Mouse (Mus musculus): ENCODE measurements at regions not wholly inside any gene's neighbourhood (a gene's known extent, or its start where the extent isn't known, plus 50 kb on each side); places are given as distances from the start of the nearest gene placed in this dataset.
"Not testable (repeated sequence)": the region's sequence is repeated elsewhere in the genome, so short reads cannot be mapped to it uniquely, and the experiment has no call there.

DNA sequence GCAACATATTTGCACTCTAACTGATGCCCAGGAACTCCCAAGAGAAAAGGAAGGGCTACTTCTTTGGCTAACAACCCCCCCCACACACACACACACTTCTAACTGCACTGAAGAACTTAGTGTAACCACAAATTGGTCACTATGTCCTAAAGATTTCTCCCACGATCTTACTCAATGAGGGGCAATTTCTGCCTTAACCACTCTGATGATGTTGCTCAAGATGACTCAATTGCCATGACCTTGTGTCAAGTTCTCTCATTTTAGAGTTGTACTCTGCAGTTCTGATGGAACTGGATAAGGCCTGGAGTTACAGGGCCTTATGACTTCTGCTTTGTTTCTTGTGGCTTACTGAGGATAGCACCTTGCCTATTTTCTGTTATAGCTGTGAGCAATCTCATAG, 81.7 kb downstream of the Sem1 start:
- DNase-seq (ENCODE audit: low spot score in 2 of 2): no peak

DNA sequence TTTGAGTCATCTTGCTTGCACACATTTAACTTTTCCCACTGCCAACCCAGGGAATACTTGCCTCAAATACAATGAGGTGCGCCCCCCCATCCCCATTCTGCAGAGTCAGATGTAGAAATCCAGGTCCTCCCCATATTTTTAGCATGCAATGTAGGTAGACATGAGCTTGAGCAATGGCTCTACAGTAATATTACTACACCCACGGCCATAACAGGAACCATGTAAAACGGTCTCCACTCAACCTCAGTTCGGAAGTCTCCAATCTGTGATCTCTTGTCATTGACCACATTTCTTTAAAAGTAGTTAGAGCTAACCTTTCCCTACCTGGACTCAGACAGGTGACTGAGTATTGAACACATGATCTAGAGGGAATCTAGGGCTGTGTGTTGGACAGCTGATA, 82.1 kb downstream of the Sem1 start:
- DNase-seq (ENCODE audit: low spot score in 2 of 2): no peak

DNA sequence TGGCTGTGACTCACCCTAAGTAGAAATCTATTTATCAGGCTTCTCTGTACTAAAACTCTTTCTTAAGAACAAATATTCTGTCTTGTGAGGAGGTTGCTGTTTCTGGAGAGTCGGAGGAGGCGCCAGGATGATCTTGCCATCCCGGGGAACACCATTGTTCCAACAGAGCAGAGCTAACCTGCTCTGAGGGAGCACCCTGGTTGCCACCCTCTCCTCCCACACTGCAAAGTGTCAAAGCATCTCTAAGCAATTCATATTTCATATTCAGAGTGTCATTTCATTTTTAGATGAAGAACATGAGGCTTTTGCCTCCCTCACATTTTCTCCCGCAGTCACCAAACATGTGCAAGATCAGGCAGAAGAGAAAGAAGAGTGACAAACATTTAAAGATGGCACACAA, 90.3 kb downstream of the Sem1 start:
- DNase-seq (ENCODE audit: low spot score in 2 of 2): no peak

DNA sequence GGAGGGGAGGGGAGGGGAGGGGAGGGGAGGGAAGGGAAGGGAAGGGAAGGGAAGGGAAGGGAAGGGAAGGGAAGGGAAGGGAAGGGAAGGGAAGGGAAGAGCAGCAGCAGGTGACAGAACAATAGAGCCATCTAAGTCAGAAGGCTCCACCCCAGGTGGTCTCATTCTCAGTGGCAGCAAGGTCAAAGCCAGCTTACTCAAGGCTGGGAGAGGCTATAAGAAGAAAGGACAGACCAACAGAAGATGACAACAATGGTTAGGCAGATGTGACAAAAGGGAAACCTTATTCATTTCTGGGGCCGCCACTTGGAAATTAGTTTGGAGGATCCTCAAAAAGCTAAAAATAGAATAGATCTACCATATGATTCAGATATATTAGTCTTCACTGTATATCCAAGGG, 96.9 kb downstream of the Sem1 start:
- DNase-seq (ENCODE audit: low spot score in 2 of 2): not testable (repeated sequence)

DNA sequence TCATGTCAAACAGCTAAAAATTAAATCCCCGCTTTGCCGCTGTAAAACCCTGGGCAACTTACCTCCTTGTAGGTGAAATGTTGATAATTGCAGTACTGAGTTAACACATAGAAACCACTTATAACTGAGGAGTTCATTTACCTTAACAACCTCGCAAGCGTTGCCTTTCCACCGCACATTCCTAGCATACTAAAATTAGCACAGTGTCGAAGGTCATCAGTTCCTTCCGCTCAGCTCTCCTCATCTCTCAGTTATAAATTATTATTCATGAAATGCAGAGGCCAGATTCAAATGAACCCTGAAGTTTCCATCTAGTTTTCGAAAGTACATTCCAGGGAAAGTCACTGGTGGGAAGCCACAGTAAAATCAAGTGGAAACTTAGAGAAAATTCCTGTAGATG, 108.1 kb downstream of the Sem1 start:
- DNase-seq (ENCODE audit: low spot score in 2 of 2): no peak

DNA sequence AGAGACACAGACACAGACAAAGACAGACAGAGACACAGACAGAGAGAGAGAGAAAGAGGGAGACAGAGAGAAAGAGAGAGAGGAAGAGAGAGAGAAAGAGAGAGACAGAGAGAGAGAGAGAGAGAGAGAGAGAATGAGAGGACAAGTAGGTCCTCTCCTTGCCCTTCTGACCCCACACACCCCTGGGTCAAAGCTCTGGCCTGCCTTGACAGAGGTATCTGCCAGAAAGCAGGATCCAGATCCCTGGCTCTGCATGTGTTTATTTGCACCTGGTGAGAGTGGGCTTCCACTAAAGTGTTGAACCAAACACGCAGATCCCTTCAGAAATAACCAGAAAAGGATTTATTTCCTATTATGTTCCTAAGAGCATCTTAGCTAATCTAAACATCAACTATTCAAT, 110.9 kb downstream of the Sem1 start:
- DNase-seq (ENCODE audit: low spot score in 2 of 2): no peak

DNA sequence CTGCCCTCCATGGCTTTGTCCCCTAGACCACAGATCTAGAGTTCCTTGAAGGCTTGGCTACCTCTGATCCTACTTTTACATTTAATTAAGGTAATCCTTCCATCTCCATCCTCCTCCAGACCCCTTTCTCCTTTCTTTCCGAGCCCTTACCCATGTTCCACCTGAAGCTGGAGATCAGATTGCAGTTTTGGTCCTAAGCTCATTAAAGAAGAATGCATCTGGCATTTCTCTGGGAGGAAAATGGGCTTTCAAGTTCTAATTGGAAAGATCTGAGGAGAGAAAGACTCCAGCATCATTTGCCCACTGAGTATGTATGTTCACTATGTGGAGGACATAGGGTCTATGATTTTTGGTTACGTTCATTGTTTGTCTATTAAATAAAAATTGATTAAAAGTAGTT, 112.2 kb downstream of the Sem1 start:
- no peak for DNase-seq (ENCODE audit: low spot score in 2 of 2)

DNA sequence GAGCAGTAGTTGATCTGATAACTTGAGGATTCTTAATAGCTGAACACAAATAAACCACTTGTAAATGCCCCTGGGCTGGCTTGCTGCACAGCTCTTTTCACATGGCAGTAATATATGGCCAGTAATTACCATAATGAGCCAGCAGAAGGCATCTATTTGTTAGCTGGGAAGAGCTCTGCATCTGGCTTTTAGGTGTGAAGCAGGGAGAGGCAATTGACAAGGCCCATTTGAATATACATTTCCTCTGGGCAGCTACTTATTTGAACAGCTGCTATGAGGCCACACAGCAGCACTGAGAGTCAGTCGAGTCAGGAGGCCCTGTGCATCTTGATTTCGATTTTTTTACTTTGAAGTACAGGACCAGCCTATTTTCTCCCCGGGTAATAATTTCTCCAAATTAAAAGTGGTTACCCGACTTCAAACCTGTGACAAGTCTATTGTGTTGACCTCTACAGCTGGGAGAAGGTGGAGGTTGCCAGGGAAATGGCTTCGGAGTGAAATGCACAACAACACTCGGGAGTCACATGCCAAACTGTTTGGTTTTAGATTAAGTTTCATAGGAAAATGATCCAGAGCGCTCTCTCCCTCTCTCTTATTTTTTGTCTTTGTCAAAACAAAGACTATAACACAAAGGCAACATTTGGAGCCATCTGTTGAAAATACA, 114.5 kb downstream of the Sem1 start:
- DNase-seq (ENCODE audit: low spot score in 2 of 2): no peak

DNA sequence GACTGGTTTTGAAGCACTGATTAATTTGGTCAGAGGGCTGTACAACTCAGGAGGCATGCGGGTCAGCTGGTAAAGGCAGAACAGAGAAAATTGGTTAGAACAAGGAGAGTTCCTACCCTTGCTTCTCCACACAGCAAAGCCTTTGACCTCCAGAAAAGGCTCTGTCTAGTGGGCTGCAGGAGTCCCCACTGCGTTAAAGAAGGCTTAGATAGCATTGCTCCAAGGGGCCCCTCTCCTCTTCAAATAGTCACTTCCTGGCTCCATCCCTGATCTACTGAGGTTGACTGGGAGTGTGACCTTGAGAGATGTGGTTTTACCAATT, 118.6 kb downstream of the Sem1 start:
- no peak for DNase-seq (ENCODE audit: low spot score in 2 of 2)

DNA sequence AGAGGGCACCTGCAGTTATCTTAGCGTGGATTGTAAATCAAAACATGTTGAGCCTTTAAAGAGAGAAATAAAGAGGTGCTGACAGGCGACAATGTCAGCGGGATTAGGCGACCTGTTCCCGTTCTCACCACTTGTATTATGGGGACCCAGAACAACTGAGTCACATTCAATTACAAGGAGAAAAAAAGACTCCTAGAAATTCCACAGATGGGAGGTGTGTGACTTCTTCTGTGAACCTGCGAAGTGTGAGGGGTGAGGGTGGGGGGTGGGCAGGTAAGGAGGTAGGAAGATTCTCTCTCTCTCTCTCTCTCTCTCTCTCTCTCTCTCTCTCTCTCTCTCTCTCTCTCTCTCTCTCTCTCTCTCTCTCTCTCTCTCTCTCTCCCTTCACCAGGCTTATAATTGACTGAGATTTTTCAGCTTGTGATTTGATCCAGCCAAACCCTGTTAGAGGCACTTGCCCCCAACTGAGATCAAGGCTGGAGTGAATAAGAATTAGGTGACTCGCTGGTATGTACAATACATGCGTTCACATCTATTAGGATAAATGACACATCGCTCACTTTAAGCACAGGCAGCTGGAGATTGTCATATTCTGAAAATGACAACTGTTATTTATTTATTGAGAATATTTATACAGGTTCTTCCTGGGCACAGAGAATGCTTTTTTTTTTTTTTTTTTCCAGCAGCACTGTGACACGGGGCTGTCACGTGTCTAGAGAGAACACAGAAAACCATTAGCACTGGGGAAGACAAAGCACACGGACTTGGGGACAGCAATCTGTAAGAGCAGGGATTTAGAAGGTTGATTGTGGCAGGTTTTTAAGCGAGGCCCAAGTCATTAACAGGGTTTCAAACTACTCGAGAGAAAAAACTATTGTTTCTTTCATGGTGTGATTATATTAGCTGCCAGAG, 119.2 kb downstream of the Sem1 start:
- DNase-seq (ENCODE audit: low spot score in 2 of 2): no peak

DNA sequence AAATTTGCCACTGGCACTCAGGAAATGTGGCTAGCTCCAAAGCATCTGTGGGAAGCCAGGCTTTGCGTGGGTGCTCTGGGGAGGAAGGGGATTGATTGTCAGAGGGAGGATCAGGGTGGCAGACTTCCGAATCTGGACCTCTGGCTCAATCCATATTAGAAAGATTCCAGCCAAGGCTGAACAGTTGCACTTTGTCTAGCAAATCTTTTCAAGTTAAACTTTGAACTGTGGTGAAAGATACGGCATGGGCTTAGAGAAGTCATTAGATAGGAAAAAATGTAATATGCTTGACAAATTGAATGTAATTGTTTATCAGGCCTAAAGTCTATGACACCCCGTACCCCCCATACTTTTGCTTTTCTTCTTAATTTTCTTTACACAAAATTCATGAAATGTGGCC, 120.7 kb downstream of the Sem1 start:
- DNase-seq (ENCODE audit: low spot score in 2 of 2): no peak

DNA sequence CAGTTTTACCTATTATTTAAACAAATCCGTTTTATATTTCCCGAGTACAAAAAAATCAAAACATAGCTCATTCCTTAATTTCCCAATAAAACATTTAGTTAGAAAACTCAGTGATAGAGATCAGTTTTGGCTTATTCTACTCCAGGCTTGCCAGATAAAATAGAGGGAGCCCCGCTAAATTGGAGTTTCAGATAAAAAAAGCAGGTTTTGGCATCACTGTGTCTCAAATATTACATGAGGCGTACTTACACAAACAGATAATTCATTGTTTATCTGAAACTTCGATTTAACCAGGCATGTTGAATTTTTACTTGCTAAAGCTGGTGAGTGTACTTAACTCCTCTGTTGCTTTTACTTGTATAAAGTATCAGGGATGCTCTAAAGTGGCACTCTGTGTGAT, 121.5 kb downstream of the Sem1 start:
- DNase-seq (ENCODE audit: low spot score in 2 of 2): no peak

DNA sequence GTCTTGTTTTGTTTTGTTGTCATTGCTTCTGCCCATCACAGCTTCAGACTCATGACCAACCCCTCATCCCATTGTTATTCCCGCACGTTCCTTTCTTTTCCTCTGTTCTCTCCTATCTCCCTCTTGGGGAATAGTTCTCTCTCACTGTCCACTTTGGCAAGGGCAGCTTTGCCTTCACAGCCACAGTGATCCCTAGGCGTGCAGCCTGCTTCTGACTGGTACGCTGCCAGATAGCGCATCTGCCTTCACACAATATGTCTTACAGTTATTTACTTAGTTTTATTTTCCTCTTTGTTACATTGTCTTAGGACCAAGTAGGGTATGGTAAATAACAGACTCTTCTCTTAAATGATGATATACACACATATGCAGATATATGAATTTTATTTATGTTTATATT, 122.9 kb downstream of the Sem1 start:
- DNase-seq (ENCODE audit: low spot score in 2 of 2): no peak

DNA sequence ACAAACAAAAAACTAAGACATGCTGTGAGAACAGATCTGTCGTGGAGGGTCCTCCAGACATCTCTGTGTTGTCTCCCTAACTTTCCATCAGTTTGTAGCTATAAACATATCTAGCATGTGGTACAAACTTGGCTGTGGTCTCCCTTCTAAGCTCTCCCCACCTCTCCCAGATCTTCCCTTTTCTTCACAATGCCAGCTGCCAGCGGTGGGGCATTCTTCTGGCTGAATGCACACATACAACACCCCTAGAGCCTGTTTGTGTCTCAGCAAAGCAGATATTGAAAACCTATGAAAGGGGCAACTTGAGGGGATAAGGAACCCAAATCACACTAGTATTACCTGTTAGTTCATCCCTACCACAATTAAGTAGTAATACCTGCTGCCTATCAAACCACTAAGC, 124.1 kb downstream of the Sem1 start:
- DNase-seq (ENCODE audit: low spot score in 2 of 2): no peak

DNA sequence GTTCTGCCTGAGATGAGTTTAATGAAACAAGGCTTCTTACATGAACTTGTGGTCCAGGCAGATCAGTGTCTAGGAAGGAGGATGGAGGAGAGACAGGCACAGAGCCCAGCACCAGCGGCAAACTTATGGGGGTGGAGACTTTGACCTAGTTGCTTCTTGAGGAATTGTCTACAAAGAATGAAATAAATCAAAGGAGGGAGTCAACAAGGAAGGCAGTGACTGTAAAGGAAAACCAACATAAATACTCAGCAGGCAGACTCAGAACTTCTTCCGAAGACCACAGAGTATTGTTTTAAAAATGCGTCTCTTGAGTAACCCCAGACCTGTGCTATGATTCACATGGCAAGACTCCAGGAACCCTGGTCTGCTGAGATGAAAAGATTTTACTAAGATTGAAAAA, 143.6 kb downstream of the Sem1 start:
- no peak for DNase-seq (ENCODE audit: low spot score in 2 of 2)

DNA sequence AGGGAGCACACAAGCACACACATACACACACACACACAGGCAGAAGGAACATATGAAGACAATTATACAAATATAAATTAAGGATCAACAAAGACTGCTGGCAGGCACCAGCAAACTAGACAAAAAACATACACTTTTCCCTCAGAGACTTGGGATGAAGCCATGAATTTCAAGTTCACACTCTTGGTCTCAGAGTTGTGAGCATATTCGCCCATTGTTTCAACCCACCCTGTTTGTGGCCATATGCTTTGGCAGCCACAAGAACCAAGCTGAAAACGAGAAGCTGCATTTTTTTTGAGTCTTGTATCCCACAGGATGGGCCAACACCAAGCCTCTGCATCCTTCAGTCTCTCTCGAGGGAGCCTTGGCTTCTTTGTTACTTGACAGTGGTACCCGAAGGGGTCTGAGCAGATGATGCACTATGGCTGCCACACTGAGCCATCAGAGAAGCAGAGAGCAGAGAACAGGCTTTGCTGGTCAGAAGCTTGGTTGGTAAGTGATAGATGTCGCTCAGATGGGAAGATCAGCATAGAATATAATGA, 144.1 kb downstream of the Sem1 start:
- DNase-seq (ENCODE audit: low spot score in 2 of 2): no peak

DNA sequence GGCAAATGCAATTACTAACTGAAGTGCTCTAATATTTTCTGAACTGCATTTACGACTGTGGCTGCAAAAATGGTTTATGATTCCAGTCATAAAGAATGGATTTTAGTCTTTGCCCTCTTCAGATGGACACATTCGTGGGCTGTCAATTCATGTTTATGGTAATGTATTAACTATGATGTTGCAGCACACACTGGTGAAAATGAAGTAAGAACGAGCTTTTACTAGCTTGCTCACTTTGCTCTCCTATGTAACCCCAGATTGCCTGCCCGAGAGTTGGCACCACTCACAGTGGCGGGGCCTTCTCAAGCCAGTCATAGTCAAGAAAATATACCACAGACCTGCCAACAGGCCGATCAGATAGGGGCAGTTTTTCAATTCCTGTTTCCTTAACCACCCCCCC, 145.3 kb downstream of the Sem1 start:
- no peak for DNase-seq (ENCODE audit: low spot score in 2 of 2)

DNA sequence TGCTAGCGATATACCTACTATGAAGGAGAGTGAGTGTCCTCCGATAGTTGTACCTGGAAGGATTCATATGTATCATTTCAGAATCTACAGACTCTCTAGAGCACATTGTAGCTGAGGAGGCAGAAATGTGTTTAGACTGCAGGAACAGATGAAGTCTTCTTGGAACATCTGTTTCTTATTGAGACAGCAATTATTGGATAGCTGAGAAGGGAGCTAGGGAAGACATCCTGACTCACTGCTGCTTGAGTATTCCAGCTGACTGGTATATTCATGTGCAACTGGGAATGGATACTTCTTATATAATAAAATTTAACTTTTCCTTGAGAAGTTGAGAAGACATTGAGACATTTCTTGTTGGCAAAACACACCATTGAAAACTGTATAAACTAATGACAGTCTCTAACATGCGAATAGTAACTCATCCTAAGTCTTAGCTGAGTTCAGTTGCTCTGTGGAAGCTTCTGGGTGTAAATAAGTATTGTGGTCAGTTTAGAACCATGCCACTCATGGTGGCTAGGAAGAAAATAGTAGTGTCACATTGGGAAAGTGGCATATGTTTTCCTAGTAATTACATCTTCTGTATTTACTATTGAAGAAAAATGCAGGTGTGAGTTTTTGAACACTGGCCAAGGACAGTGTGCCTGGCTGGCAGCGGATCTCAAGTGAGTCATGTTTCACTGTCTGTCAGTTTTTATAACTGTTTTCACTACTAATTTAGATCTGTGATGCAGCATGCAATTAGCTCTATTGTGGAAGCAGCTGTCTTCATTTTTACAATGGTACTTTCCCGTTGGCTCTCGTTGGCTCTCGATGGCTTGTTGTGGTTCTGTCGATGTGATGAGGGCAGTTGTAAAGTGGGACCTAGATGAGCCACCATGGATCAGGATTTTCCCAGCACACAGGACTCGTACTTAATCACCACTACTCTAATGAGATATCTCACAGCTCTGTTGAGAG, 163.5 kb downstream of the Sem1 start:
- DNase-seq (ENCODE audit: low spot score in 2 of 2): no peak

DNA sequence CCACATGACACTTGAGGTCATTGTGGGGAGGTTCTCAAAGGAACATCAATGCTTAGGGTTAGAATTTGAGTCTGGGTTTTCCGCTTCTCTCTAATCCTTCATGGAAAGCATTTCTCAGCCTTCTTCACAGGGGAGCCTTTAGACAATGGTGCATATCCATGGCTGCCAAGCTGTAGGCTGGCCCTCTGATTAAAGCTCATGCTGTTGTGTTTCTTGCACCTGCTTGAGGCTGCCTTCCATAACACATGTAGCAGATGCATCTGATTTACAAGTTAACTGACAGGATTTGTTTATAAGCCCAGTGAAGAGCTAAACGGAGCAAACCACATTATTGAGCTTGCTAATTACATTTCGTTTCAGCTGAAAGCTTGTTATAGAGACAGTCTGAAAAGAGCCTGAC, 180.5 kb downstream of the Sem1 start:
- DNase-seq (ENCODE audit: low spot score in 2 of 2): no peak

DNA sequence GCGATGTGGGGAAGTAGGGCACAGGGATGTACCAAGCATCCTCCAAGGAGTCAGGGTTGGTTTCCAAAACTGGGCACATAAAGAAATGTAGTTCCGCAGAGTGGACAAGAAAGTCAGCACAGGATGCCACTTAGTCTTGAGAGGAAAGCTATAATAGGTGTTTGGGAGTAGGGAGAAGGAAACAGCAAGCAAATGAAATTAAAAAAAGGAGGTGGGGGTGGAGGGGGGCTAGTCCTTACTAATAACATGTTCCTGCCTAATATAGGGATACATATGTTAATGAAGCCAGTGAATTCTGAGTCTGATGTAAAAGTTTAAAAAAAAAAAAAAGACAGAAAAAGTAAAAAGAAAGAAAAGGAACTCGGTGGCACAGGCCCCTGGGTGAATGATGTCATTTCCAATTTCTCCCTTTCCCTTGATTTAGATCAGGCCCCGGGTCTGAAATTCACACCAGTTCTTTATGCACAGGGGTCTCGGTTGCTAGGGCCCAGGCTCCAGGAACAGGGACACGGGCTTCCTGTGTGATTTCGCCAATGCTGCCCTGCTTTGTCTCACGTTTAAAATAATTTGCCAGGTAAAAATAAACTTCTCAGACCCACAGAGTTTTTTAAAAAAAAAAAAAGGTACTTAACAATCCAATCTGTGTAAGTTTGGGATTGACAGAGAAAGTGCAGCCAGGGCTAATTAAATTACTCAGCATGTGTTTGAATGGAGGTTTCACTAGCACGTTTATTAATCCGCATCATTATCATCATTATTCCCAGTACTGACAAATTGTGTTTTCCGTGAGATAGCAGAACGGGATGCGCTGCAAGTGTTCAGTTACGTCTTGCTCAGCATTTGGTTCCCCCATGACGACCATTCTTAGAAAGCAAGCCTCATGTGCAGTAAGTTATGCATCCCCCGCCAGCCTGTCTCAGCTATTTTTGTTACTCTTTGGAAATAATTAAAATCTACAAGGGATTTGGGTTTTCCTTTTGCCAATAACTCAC, 172.8 kb upstream of the Slc25a13 start:
- no peak for DNase-seq (ENCODE audit: low spot score in 2 of 2)
